Mouse (Mus musculus): Measurements from ENCODE around the gene Dnase2a. TPM values are rescaled to one million over a fixed set of nuclear protein-coding genes. Genes with fewer than 3 reads are reported as not detected.
A peak's percentile ranks its signal among the peaks of the same experiment; 100 is the strongest.

The Dnase2a gene
- total and polyA plus RNA-seq, 2 experiments: 13.0 to 20.0 TPM

DNA sequence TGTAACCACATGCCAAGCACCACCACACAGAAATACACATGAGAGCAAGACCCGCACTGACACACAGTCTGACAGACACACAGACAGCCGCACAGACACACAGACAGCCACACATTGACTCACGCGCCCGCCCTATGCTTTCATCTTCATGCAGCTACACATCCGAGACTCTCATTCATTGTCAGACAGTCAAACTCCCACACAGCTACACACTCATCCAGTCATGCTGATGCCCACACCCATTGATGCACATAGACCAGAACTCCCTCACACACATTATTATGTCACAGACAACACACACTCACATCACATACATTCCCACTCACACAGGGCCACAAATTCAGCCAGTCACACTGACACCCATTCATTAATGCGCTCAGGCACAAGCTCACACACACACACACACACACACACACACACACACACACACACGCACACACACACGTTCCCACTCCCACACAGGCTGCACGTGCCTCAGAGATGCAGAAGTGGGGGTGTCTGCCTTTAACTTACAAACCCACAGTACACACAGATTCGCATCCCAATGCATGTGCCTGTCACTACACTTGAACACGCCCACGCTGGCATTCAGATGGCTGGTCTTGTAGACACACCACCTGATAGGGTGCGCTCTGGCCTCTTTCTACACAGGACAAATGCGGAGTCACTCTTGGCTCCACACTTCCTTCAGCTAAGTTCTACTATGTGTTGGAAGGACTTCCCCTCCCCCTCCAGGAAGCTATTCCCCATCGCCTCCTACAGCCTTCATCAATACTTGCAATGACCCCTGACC lies 25.6 kb downstream of the Dnase2a start:
- Histone ChIP-seq H3K36me3 (ENCODE audit: control insufficient read depth, insufficient read depth, low read length) (no peaks in the 10 kb centered on the region), H3K27ac (replicated peaks; ENCODE audit: insufficient read depth, low read depth, low read length) (no peak overlapping the region), H3K4me1 (ENCODE audit: control insufficient read depth, insufficient read depth, low read length) (no peaks in the 10 kb centered on the region), H3K9ac (ENCODE audit: low read depth, low read length) (no peak overlapping the region), H3K27me3 (ENCODE audit: control insufficient read depth, insufficient read depth, low read length) (peaks cover 26% of the 10 kb centered on the region), H3K4me3 (ENCODE audit: insufficient read depth, low read depth, low read length) (no peak overlapping the region), H3K79me2 (ENCODE audit: control insufficient read depth, insufficient read depth, low read length) (no peaks in the 10 kb centered on the region)
- TF ChIP-seq POLR2A (IDR thresholded peaks at IDR 0.05; ENCODE audit: extremely low read depth, insufficient read depth, low read length): no peak
- TF ChIP-seq CTCF (IDR thresholded peaks at IDR 0.05; ENCODE audit: low read depth, low read length): no peak
- WGBS: 81% methylated on average over 16 of the region's 16 CpGs
- DNase-seq (ENCODE audit: extremely low read depth, low read depth, low spot score): no peak

DNA sequence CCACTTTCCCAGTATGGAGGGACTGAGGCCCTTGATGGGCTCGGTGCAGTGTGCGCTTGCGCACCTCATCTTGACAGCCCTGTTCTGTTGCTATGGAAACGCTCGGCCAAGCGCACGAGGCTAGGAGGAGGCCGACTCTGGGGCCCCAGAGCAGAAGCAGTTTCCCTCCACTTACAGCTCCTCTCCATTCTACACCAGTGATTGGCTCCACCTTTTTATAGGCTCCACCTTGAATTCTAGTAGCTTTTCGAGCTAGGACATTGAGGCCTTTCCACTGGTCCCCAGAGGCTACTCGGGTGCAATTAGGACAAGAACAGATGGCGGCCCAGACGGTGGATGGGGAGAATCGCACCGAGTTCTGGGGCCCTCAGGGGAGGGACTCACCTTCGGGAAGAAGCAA lies 26.5 kb downstream of the Dnase2a start:
- no peaks in the 10 kb centered on the region for H3K4me1 ChIP-seq (ENCODE audit: control insufficient read depth, insufficient read depth, low read length)
- no peak overlapping the region for H3K9ac ChIP-seq (ENCODE audit: low read depth, low read length)
- 6% methylated on average over 15 of the region's 15 CpGs for WGBS
- H3K27ac ChIP-seq (replicated peaks; ENCODE audit: insufficient read depth, low read depth, low read length): no peak overlapping the region
- TF ChIP-seq CTCF (IDR thresholded peaks at IDR 0.05; ENCODE audit: low read depth, low read length) (no peak), POLR2A (IDR thresholded peaks at IDR 0.05; ENCODE audit: extremely low read depth, insufficient read depth, low read length) (no peak)
- H3K79me2 ChIP-seq (ENCODE audit: control insufficient read depth, insufficient read depth, low read length): no peaks in the 10 kb centered on the region
- DNase-seq (ENCODE audit: extremely low read depth, low read depth, low spot score): no peak
- H3K36me3 ChIP-seq (ENCODE audit: control insufficient read depth, insufficient read depth, low read length): no peaks in the 10 kb centered on the region
- H3K27me3 ChIP-seq (ENCODE audit: control insufficient read depth, insufficient read depth, low read length): peaks cover 22% of the 10 kb centered on the region
- H3K4me3 ChIP-seq (ENCODE audit: insufficient read depth, low read depth, low read length): no peak overlapping the region

DNA sequence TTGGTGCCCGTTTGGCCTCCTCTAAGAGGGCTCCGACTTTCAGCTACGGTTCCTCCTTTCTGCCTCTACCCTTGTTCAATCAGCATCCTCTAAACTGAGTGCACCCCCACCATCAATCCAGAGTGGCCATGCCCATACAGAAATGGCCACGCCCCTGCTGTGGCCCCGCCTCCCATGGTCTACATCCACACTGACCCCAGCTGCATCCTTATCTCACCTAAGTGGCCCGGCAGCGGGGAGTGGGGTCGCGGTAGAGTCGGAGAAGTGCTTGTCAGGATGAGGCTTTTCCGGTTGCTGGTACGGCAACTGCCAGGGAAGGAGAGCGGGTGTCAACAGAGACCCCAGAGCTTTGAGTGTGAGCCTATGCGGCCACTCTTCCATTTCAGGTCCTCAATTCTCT lies 27.1 kb downstream of the Dnase2a start:
- no peak overlapping the region for H3K27ac ChIP-seq (replicated peaks; ENCODE audit: insufficient read depth, low read depth, low read length)
- no peak for TF ChIP-seq CTCF (IDR thresholded peaks at IDR 0.05; ENCODE audit: low read depth, low read length)
- 8% methylated on average over 14 of the region's 14 CpGs for WGBS

DNA sequence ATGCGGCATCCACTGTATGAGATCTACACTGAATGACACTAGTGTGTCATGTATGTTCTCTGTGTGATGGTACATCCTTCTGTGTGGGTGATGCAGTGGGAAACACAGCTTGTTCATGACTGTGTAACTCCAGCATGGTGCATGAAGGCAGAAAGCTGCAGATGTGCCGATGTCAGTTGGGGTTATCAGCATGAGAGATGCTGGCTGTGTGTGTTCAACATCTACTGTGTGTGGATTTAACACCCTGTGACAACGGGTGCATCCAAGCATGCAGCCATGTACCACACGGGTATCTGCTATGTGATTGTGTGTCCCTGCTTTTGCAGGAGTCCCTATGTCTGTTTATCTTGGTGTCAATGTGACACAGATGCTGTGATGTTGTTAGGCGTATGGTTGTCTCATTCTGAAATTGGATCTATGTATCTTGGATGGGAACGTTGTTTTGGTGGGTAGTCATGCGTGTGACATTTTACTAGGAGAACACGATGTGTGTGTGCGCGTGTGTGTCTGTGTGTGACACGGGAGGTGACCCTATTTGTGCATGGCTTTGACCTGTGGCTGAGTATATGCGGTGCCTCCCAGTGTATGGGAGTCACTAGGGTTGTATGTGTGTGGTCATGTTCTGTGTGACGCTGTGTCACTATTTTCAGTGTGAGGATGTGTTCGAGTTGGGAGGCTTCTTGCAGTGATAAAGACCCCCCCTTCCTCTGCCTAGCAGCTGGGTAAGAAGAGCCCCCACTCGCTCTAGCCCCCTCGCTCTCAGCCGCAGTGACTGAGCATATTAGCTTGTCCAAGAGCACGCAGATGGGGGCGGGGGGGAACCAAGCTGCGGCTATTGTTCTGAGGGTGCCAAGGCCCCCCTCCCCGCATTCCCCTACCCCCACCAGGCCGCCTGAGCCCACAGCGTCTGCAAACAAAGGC lies 27.9 kb downstream of the Dnase2a start:
- DNase-seq (ENCODE audit: extremely low read depth, low read depth, low spot score): no peak
- peaks cover 22% of the 10 kb centered on the region for H3K27me3 ChIP-seq (ENCODE audit: control insufficient read depth, insufficient read depth, low read length)
- no peak for TF ChIP-seq CTCF (IDR thresholded peaks at IDR 0.05; ENCODE audit: low read depth, low read length)
- no peak for TF ChIP-seq POLR2A (IDR thresholded peaks at IDR 0.05; ENCODE audit: extremely low read depth, insufficient read depth, low read length)
- no peaks in the 10 kb centered on the region for H3K36me3 ChIP-seq (ENCODE audit: control insufficient read depth, insufficient read depth, low read length)
- H3K4me3 ChIP-seq (ENCODE audit: insufficient read depth, low read depth, low read length): no peak overlapping the region
- no peaks in the 10 kb centered on the region for H3K79me2 ChIP-seq (ENCODE audit: control insufficient read depth, insufficient read depth, low read length)
- H3K9ac ChIP-seq (ENCODE audit: low read depth, low read length): no peak overlapping the region
- H3K27ac ChIP-seq (replicated peaks; ENCODE audit: insufficient read depth, low read depth, low read length): no peak overlapping the region
- WGBS: 22% methylated on average over 23 of the region's 23 CpGs
- H3K4me1 ChIP-seq (ENCODE audit: control insufficient read depth, insufficient read depth, low read length): no peaks in the 10 kb centered on the region

More for the DNA sequence above, 27.1 kb downstream of the Dnase2a start:
- H3K4me3 ChIP-seq (ENCODE audit: insufficient read depth, low read depth, low read length): no peak overlapping the region
- no peaks in the 10 kb centered on the region for H3K36me3 ChIP-seq (ENCODE audit: control insufficient read depth, insufficient read depth, low read length)
- no peak for DNase-seq (ENCODE audit: extremely low read depth, low read depth, low spot score)
- no peak overlapping the region for H3K9ac ChIP-seq (ENCODE audit: low read depth, low read length)
- H3K27me3 ChIP-seq (ENCODE audit: control insufficient read depth, insufficient read depth, low read length): peaks cover 22% of the 10 kb centered on the region
- no peaks in the 10 kb centered on the region for H3K79me2 ChIP-seq (ENCODE audit: control insufficient read depth, insufficient read depth, low read length)
- no peaks in the 10 kb centered on the region for H3K4me1 ChIP-seq (ENCODE audit: control insufficient read depth, insufficient read depth, low read length)

DNA sequence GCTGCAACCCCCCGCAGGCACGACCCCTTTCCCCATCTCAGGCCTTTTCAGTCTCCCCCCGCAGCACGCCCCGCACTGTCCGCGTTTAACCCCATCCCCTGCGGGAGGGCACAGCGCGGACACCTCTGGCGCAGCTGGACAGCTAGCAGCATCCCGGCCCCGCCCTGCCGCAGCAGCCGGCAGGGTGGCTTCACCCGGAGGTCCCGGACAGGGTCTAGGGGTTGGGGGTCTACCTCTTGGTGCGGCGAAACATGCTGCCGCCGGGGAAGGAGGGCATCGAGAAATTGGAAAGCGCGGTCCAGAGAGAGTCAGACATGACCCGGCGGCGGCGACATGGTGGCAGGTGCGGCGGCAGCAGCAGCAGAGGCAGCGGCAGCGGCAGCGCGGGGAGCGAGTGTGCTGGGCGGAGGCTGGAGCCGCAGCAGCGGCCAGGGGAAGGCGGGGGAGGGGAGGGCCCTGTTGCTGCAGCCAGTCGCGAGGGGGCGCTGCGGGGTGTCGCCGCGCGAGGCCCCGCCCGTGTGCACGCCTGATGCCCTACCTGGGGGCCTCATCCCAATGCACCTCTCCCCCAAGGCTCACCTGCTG lies 28.7 kb downstream of the Dnase2a start, which contains the start of gene Mast1:
Gene Mast1 (minus strand): TSS at position 398 of the 585 bp plus-strand sequence.
- TF ChIP-seq CTCF (IDR thresholded peaks at IDR 0.05; ENCODE audit: low read depth, low read length): peak; percentile 74
- TF ChIP-seq POLR2A (IDR thresholded peaks at IDR 0.05; ENCODE audit: extremely low read depth, insufficient read depth, low read length): no peak
- Histone ChIP-seq H3K79me2 (ENCODE audit: control insufficient read depth, insufficient read depth, low read length) (no peaks in the 10 kb centered on the region), H3K27me3 (ENCODE audit: control insufficient read depth, insufficient read depth, low read length) (peaks cover 22% of the 10 kb centered on the region), H3K27ac (replicated peaks; ENCODE audit: insufficient read depth, low read depth, low read length) (no peak within 1 kb of the TSS), H3K36me3 (ENCODE audit: control insufficient read depth, insufficient read depth, low read length) (no peaks in the 10 kb centered on the region), H3K4me1 (ENCODE audit: control insufficient read depth, insufficient read depth, low read length) (no peaks in the 10 kb centered on the region), H3K4me3 (ENCODE audit: insufficient read depth, low read depth, low read length) (no peak within 1 kb of the TSS), H3K9ac (ENCODE audit: low read depth, low read length) (no peak within 1 kb of the TSS)
- WGBS: 2% methylated on average over 48 of the region's 50 CpGs
- DNase-seq (ENCODE audit: extremely low read depth, low read depth, low spot score): no peak
